Mouse (Mus musculus): Measurements from ENCODE around the gene Arl6ip1.

DNA sequence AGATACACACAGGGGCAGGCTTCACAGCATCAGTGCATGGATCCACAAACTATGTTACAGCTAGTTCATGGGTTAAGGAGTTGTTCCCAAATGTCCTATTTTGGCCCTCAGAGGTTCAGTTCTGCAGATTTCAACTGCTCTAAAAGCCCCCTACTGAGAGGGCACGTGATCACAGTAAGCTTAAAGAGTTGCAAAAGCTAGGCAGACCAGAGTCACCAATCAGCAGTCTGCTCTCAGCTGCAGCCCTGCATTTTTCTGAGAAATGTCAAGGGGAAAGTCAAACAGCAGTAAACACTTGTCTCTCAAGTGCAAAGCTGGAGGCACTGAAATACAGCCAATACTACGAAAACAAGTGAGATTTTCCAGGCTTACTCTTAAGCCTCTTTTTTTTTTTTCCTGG lies 10.3 kb downstream of the Arl6ip1 start:
- TF ChIP-seq MAX (IDR thresholded peaks at IDR 0.05; ENCODE audit: low read depth) (no peak), POLR2A (IDR thresholded peaks at IDR 0.05; ENCODE audit: insufficient read length, low read depth) (no peak), USF1 (IDR thresholded peaks at IDR 0.05; ENCODE audit: low read depth) (no peak), CEBPB (IDR thresholded peaks at IDR 0.05; ENCODE audit: insufficient read depth, poor library complexity, severe bottlenecking) (no peak), POLR2AphosphoS2 (IDR thresholded peaks at IDR 0.05; ENCODE audit: insufficient read length, low read depth) (no peak), E2F4 (IDR thresholded peaks at IDR 0.05; ENCODE audit: insufficient read depth) (no peak), MYOD1 (IDR thresholded peaks at IDR 0.05; ENCODE audit: control insufficient read depth in 1 of 3, insufficient read length in 2 of 3, low read depth in 2 of 3) (no peak), REST (IDR thresholded peaks at IDR 0.05; ENCODE audit: insufficient read depth, insufficient read length) (no peak), TCF12 (IDR thresholded peaks at IDR 0.05; ENCODE audit: insufficient read depth, poor library complexity, severe bottlenecking) (no peak), MYOG (IDR thresholded peaks at IDR 0.05; ENCODE audit: control insufficient read depth in 1 of 3, insufficient read depth in 1 of 3, insufficient read length in 2 of 3, low read depth in 2 of 3) (no peak), SRF (IDR thresholded peaks at IDR 0.05; ENCODE audit: control insufficient read depth, insufficient read length, low read depth) (no peak), TCF3 (IDR thresholded peaks at IDR 0.05; ENCODE audit: insufficient read length, low read depth) (no peak)

All from myocyte (in vitro differentiated cells).